Mouse (Mus musculus) ES-Bruce4 (cell line): ENCODE results near the gene Kcnip1.

Source experiments
- CTCF ChIP-seq: IDR thresholded peaks from one replicate; pipeline ENCODE4 v1.8.1; 2011; ENCODE audit warnings: low read depth, low read length
- EP300 ChIP-seq: IDR thresholded peaks from 2 replicates; pipeline ENCODE4 v1.6.1; 2011; ENCODE audit warnings: low read depth, low read length; ENCODE audit not compliant: insufficient read depth
- POLR2A ChIP-seq: IDR thresholded peaks from one replicate; pipeline ENCODE4 v1.8.1; 2011; ENCODE audit warnings: low read length; ENCODE audit not compliant: insufficient read depth

DNA sequence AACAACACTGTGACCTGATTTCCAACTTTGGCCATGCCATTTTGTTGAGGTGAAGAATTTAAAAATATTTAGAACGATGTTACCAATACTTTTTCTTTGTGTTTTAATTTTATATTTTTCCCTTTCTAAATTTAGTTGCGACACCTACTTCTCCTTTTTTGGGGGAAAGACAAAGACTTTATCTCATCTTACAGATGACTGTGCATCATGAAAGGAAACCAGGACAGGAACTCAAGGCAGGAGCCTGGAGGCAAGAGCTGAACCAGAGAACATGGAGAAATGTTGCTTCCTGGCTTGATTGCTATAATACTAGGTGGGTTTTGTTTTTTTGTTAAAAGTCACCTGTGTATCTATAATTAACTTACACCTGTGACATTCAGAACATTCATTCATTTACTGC, 355.8 kb downstream of the Kcnip1 start:
- TF ChIP-seq CTCF: no peak
- TF ChIP-seq POLR2A: no peak
- TF ChIP-seq EP300: no peak
